Mouse (Mus musculus) thymus, postnatal 0 days (tissue): ENCODE data around the gene Zbtb4. TPM values are rescaled to one million over a fixed set of nuclear protein-coding genes. Genes with fewer than 3 reads are reported as not detected.

Source experiments
- polyA plus RNA-seq: library from polyadenylated mRNA; unstranded; fragments of >200 nt; fragmentation: Nextera tagmentation; extraction: Ambion mirVana; gene quantifications from 2 replicates; pipeline ENCODE4 v1.2.1, GENCODE M21; 2015

Zbtb4 gene
- polyA plus RNA-seq, 1 experiment from 2014 or later: 2.6 TPM

Other genes starting within 250 kb of the Zbtb4 start
- gene Dnah2, start 216.8 kb upstream of the Zbtb4 start, polyA plus RNA-seq: 0.12 and 0.20 TPM in 2 replicates
- 0.61 and 0.77 TPM in 2 replicates for gene Efnb3, start 205.7 kb upstream of the Zbtb4 start, polyA plus RNA-seq
- 27.0 and 30.6 TPM in 2 replicates for gene Wrap53, start 185.7 kb upstream of the Zbtb4 start, polyA plus RNA-seq
- gene Trp53, start 185.6 kb upstream of the Zbtb4 start, polyA plus RNA-seq: 138 and 165 TPM in 2 replicates
- gene Atp1b2, start 160.0 kb upstream of the Zbtb4 start, polyA plus RNA-seq: 1.7 and 1.8 TPM in 2 replicates
- gene Shbg, start 148.0 kb upstream of the Zbtb4 start, polyA plus RNA-seq: 0.13 TPM in 1 of 2 replicates, not detected in the other
- gene Sat2, start 143.9 kb upstream of the Zbtb4 start, polyA plus RNA-seq: 3.5 and 4.3 TPM in 2 replicates
- 18.4 and 26.6 TPM in 2 replicates for gene Fxr2, start 132.9 kb upstream of the Zbtb4 start, polyA plus RNA-seq
- gene Sox15, start 110.6 kb upstream of the Zbtb4 start, polyA plus RNA-seq: 0.15 and 0.22 TPM in 2 replicates
- 71.1 and 75.2 TPM in 2 replicates for gene Mpdu1, start 103.3 kb upstream of the Zbtb4 start, polyA plus RNA-seq
- gene Cd68, start 99.8 kb upstream of the Zbtb4 start, polyA plus RNA-seq: 32.5 and 33.3 TPM in 2 replicates
- 560 and 602 TPM in 2 replicates for gene Eif4a1, start 93.5 kb upstream of the Zbtb4 start, polyA plus RNA-seq
- gene Senp3, start 83.8 kb upstream of the Zbtb4 start, polyA plus RNA-seq: 60.2 and 69.1 TPM in 2 replicates
- 0.31 and 0.49 TPM in 2 replicates for gene Tnfsf13, start 80.1 kb upstream of the Zbtb4 start, polyA plus RNA-seq
- 2.6 and 2.7 TPM in 2 replicates for gene Tnfsf12, start 70.1 kb upstream of the Zbtb4 start, polyA plus RNA-seq
- gene Tnfsfm13, start 69.8 kb upstream of the Zbtb4 start, polyA plus RNA-seq: 1.5 and 2.1 TPM in 2 replicates
- gene Polr2a, start 7.3 kb upstream of the Zbtb4 start, polyA plus RNA-seq: 20.6 and 22.4 TPM in 2 replicates
- 0.14 TPM in 1 of 2 replicates, not detected in the other for gene Slc35g3, start 3.9 kb upstream of the Zbtb4 start, polyA plus RNA-seq
- 3.2 and 3.4 TPM in 2 replicates for gene Chrnb1, start 30.0 kb downstream of the Zbtb4 start, polyA plus RNA-seq
- 0.65 and 0.84 TPM in 2 replicates for gene Fgf11, start 35.9 kb downstream of the Zbtb4 start, polyA plus RNA-seq
- gene Tmem102, start 39.7 kb downstream of the Zbtb4 start, polyA plus RNA-seq: 11.2 and 12.8 TPM in 2 replicates
- not detected in 2 replicates for gene Gm39566, start 49.4 kb downstream of the Zbtb4 start, polyA plus RNA-seq
- not detected in 2 replicates for gene Spem2, start 52.6 kb downstream of the Zbtb4 start, polyA plus RNA-seq
- gene Spem1, start 56.3 kb downstream of the Zbtb4 start, polyA plus RNA-seq: not detected in 2 replicates
- 1.2 and 1.9 TPM in 2 replicates for gene Nlgn2, start 71.9 kb downstream of the Zbtb4 start, polyA plus RNA-seq
- 325 and 342 TPM in 2 replicates for gene Tmem256, start 72.6 kb downstream of the Zbtb4 start, polyA plus RNA-seq
- gene Plscr3, start 80.5 kb downstream of the Zbtb4 start, polyA plus RNA-seq: 68.4 and 70.4 TPM in 2 replicates
- gene Tnk1, start 92.8 kb downstream of the Zbtb4 start, polyA plus RNA-seq: 1.1 and 1.5 TPM in 2 replicates
- not detected in 2 replicates for gene Tmem95, start 112.1 kb downstream of the Zbtb4 start, polyA plus RNA-seq
- gene Kctd11, start 115.5 kb downstream of the Zbtb4 start, polyA plus RNA-seq: 1.7 and 2.3 TPM in 2 replicates
- 150 and 176 TPM in 2 replicates for gene Acap1, start 129.6 kb downstream of the Zbtb4 start, polyA plus RNA-seq
- gene 2810408A11Rik, start 135.1 kb downstream of the Zbtb4 start, polyA plus RNA-seq: 19.8 and 26.0 TPM in 2 replicates
- gene Neurl4, start 135.2 kb downstream of the Zbtb4 start, polyA plus RNA-seq: 6.2 and 7.5 TPM in 2 replicates
- gene Gps2, start 148.0 kb downstream of the Zbtb4 start, polyA plus RNA-seq: 94.8 and 106 TPM in 2 replicates
- 2,117 and 2,260 TPM in 2 replicates for gene Eif5a, start 156.0 kb downstream of the Zbtb4 start, polyA plus RNA-seq
- gene Ybx2, start 169.9 kb downstream of the Zbtb4 start, polyA plus RNA-seq: 2.6 and 3.6 TPM in 2 replicates
- 11.7 and 11.9 TPM in 2 replicates for gene Slc2a4, start 182.3 kb downstream of the Zbtb4 start, polyA plus RNA-seq
- gene Cldn7, start 198.9 kb downstream of the Zbtb4 start, polyA plus RNA-seq: 14.4 and 14.8 TPM in 2 replicates
- gene Ctdnep1, start 215.2 kb downstream of the Zbtb4 start, polyA plus RNA-seq: 24.1 and 25.6 TPM in 2 replicates
- gene Elp5, start 216.6 kb downstream of the Zbtb4 start, polyA plus RNA-seq: 92.6 and 98.6 TPM in 2 replicates
- gene Gabarap, start 225.2 kb downstream of the Zbtb4 start, polyA plus RNA-seq: 400 and 425 TPM in 2 replicates
- gene Phf23, start 229.9 kb downstream of the Zbtb4 start, polyA plus RNA-seq: 52.2 and 61.3 TPM in 2 replicates
- gene Dvl2, start 234.7 kb downstream of the Zbtb4 start, polyA plus RNA-seq: 20.6 and 21.0 TPM in 2 replicates
- gene Acadvl, start 249.5 kb downstream of the Zbtb4 start, polyA plus RNA-seq: 105 and 107 TPM in 2 replicates